Mouse (Mus musculus) cerebellum, adult 18-20 months (tissue): ENCODE data around the gene Acer3.

Source experiments
- DNase-seq, 2 experiments: peaks; one replicate each; pipeline ENCODE4 v3.0.0; 2021

Acer3 gene

DNA sequence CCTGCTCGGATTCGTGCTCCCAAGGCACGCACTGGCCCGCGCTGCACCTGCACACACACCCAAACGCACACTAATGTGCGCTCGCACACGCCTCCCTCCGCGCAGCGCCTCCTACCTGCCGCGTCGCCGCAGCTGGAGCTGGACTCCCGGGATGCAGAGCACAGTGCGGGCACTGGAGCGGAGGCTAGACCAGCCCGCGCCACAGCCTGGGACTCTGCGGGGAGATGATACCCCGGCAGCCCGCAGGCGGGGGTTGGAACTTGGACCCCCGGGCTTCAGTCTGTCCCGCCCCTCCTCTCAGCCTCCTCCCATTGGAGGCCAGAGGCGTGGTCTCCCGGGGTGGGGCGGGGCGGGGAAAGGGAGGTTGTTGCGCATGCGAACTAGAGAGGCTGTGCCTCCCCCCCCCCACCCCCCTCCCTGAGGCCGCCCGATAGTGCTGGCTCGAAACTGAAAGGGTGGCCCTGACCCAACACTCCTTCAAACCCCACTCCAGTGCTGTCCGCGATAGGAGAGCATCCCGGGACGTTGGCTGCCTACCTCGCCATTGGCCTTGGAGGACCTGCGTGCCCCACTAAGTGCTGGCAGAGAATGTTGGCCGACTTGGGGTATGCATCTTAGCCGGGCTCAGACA, 143.0 kb downstream of the Acer3 start, which contains the start of gene Capn5:
TSS of gene Capn5 (minus strand) at position 346 of the 631 bp plus-strand sequence.
- peak; percentile 68 to 75 for DNase-seq

DNA sequence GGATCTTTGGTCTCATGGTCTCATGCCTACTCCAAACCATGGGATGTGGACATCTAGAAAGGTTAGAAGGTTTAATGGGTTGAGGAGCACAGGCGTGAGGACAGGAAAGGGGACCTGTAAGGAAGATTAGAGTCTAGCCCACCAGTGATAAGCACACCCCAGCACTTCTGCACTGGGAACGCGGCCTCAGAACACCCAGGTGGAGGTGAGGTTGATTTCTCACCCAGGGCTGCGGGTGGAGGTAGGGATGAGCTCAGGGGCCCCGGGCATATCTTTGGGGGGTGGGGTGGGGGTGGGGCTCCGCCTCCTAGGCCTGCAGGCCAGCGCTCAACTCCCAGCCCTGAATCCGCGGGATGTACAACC, 143.5 kb downstream of the Acer3 start:
- no peak for DNase-seq

DNA sequence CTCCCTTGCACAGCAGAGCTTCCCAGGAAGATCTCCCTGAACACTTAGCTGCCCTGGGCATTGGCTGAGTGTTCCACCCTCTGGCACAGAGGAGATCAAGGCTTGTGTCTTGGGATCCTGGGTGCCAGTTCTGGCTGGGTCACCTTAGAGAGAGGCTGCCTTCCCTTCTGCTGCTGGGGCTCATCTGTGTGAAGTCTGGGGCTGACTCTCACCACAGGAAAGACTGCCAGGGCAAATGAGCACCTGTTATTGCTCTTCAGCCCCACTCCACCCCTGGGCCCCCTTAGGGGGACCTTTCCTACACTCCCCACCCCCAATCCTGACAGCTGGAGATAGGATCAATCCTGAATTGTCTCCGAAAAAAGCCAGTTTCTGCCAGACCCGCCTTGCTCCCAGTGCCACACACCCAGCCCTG, 143.9 kb downstream of the Acer3 start:
- DNase-seq = no peak

DNA sequence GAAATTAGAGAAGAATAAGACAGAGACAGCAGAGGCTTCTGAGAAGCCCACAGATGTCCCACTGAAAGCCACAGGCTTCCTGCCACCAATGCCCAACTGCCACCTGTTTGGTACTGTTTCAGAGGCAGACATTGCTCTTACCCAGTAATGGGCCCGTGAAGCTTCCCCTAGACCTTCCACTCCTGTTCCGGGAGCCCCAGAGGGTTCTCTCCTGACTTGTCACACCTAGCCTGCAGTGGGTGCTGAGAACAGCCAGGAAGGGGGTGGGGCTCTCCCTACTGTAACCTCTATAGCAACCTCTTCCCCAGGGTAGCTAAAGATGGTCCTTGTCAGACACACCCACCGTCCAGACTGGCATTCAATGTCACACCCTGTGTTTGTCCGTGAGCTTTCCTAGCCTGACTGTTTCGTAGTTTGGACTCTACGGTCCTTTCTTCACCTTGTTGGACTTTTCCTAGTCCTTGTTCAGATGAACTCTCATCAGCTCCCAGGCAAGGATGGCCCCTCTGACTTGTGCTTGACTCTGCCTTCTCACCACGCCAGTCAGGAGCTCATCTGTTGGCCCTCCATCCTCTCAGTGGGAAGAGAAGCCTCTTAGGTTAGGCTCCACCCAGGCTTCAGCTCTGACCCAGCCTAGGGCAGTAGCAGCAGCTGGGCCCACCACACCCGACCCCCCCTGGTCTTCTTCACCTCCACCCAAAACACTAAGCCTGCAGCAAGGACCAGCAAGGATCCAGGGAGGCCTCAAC, 144.5 kb downstream of the Acer3 start:
- DNase-seq = peak in 1 of 2 experiments; percentile 53

DNA sequence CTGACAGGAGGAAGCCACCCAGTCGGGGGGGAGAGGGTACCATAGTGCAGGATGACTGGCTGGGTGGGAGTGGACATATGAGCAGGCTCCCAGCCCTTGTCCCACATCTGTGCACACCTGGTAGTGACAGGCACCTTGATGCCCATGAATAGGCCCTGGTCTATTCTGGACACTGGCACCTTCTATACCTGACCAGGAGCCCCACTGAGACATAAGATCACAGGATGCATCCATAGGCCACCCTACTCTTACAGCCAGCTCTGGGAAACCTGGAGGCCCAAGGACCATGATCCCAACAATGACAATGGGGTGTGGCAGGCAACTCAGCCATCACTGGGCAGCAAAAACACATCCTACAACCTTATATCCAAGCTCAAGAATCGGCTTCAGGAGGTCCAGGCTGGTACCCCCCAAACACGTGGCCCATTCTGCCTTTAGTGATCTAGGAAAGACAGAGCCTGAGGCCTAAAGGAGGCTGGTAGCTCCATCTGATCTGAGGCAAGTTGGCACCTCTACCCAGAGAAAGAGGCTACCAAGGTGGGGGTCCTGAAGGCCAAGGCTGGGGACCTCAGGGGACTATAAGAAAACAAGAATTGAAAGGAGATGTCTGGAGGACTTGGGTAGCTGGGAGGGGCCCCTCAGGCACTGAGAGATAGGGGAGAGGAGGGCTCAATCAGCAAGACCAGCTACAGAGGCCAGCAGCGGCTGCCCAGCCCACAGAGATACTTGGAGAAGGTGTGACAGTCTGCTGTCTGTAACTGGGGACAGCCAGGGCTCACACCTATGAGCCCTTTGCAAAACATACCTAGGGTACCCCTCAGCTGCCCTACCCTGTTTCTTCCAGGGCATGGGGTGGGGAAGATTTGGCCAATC, 145.9 kb downstream of the Acer3 start:
- no peak for DNase-seq

DNA sequence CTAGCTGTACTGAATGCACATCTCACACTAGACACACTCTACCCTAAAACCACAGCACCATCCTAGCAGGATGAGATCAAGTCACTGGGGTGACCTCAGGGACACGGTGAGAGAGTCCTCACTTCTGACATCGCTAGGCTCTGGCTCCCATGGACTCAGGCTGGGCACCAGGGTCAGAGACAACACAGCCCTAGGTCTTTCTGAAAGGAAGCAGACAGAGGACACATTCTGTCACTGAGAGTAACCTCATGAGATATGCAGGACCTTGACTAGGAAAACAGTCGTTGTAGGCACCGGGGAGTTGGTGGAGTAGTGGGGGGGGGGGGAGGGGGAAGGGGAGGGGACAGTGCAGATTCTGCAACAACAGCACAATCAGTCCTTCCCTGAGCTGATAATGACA, 147.6 kb downstream of the Acer3 start:
- no peak for DNase-seq

DNA sequence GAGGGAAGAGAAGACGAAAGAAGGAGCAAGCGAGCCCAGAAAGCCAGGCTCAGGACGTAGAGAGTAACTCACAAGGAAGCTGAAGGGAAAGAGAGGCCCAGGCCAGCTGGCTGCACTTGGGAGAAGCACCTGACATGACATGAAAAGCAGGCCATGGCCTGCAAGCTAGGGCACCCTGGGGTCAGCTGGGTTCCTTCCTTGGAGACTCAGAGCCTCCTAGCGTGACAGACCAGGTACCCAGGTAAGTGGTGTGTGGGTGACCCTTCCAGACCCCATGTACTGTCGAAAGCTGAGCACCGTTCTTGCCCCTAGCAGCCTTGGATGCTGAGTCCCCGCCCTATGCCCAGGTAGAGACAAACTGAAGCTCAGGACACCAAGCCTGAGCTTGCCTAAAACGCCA, 148.3 kb downstream of the Acer3 start:
- DNase-seq = no peak

DNA sequence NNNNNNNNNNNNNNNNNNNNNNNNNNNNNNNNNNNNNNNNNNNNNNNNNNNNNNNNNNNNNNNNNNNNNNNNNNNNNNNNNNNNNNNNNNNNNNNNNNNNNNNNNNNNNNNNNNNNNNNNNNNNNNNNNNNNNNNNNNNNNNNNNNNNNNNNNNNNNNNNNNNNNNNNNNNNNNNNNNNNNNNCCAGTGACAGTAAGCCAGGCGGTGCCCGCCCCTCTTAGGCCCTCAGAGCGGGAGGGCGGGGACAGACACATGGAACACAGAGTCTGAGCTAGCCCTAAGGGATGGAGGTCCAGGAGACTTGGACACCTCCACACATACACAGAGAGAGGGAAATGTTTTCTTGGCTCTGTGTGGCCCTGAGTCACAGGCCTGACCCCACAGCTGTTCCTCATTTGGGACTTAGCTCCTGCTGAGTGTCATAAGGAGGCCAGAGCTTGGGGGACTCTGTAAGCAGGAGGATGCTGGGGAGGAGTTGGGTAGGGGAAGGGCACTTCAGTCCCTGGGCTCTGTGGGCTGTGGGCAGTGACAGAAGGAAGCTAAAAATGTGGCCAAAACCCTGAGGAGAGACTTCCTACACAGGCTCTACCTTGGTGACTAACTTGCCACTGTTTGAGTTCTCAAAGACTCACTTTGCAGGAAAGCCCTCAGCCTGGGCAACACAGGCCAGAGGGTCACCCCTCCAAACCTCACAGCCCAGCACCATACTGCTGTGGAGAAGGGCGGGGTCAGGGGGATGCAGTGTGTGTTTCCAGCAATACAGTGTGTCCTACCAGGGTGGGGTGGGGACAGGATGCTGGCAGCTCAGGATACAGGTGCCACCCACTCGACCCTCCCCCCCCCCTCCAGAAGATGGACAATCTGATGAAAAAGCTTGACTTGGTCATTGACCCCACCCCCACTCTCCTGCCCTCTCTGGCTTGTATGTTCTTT, 149.6 kb downstream of the Acer3 start:
- DNase-seq = no peak

DNA sequence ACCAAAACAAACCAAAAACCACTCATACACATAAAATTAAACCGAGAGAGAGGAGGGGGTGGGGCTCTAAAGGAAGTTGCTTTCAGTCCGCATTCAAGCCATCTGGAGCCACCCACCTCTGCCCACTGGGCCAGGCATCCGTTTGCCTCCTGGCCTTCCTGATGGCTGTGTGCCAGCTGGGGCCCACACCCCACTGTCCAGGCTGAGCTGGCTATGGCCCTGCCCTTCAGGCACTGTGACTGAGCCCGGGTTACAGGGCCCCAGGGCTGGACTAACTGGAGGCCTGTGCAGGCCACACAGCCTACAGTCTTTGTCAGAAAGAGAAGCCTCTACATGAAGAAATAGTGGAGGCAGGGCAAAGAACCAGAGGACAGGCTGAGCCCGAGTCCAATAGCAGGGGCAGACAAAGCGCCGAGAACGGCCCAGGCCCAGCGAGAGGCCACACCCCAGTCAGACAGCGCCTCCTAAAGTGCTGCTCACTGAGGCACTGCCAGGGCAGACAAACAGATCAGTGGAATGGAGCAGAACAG, 155.9 kb downstream of the Acer3 start:
- no peak for DNase-seq

DNA sequence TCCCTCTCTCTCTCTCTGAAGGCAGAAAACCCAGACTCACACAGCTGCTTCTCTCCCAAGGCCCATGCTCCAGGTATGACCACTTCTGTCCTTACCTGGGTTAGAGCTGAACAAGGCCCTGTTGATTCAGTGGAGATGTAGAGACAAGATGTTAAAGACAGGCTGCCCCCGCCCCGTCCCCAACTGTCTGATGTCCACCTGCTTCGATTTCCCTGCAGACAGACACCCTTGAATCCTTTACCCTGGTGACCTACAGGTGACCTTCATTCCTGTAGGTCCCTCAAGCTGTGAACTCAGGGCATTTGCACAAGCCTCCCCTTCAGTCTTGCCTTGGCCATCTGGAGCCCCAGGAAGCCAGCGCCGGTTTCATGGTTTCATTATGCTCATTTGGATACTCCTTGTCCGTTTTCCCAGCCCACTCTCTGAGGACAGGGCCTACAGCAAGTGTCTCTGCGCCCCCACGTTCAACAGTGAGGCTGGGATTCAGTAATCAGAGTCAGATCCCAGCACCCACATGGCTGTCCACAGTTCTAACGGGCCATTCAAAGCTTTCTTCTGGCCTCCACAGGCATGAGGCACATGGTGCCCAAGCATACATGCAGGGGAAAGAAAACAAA, 156.5 kb downstream of the Acer3 start:
- no peak for DNase-seq

DNA sequence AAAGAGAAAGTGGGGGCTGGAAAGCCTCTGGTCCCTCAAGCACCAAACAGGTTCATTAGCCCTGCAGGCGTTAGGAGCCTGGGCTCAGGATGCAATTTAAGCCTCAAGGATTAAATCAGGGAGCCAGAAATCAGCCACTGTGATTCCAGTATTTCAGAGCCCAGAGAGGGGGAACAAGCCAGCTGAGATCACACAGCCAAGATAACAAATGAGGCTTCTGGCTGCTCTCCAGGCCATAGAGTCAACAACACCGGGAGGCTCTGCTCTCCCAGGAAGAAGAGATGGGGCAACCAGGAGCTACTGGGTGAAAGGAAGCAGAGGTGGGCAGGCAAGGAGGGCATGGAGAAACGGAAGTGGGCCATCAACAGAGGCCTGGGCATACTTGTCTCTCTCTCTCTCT, 157.3 kb downstream of the Acer3 start:
- no peak for DNase-seq

DNA sequence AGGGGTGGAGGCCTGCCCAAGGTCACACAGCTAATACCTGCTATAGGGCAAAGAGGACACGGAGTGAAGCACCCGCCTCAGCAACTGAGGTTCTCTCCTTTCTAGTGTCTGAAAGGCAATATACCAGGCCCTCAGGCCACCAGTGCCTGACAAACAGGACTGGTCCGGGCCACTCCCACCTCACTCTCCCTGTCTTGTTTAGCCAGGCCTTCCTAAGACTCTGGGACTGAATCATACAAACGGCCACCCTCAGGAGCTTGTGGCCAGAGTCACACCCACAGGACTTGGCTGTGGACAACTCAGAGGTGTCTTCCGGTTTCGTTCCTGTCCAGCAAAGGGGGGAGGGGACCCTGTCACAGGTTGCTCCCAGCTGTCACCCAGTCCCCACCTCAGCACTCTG, 158.8 kb downstream of the Acer3 start:
- no peak for DNase-seq

DNA sequence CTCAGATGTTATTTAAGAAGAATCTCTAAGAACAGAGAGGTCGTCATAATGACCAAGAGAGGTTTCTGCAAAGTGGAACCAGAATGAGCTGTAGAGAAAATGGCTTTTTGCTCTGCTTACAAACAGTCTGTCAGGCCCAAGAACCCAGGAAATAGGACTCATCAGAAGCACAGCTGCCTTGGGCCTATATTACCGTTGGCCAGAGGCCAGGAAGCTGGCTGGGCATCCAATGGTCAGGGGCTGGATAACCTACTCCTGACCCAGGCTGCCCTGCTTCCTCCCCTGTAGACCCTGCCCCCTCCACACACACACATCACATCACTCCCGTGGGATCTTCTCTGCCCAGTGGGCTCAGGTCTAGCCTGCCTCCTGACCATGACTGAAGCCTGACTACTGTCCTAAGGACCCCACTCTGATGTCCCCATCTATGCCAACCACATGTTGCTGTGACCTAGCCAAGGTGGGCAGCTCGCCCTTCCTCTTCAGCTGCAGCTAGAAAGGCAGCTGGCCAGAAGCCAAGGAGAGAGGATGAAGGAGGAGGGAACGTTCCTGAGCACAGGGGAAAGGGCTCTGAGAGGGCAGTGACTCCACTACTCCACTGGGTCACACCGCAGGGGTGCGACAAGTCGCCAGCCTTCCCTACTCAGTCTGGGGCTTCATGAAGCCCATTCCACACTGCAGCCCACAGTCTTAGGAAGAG, 160.8 kb downstream of the Acer3 start:
- no peak for DNase-seq

DNA sequence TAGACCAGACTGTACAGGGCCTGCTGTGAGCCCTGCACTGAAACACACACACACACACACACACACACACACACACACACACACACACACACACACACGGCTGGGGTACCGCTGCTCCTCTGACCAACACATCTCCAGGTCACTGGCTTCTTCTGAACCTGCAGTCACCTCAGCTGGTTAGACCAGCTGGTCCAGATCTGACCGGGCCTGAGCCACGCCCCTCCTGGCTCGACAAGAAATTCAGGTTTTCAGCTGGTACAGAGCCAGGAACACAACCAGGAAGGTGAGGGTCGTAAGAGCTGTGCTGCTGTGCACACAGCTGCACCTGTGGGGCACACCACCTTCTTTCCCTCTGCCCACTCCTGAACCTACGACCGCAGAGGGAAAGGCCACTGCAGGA, 162.5 kb downstream of the Acer3 start:
- DNase-seq = no peak

DNA sequence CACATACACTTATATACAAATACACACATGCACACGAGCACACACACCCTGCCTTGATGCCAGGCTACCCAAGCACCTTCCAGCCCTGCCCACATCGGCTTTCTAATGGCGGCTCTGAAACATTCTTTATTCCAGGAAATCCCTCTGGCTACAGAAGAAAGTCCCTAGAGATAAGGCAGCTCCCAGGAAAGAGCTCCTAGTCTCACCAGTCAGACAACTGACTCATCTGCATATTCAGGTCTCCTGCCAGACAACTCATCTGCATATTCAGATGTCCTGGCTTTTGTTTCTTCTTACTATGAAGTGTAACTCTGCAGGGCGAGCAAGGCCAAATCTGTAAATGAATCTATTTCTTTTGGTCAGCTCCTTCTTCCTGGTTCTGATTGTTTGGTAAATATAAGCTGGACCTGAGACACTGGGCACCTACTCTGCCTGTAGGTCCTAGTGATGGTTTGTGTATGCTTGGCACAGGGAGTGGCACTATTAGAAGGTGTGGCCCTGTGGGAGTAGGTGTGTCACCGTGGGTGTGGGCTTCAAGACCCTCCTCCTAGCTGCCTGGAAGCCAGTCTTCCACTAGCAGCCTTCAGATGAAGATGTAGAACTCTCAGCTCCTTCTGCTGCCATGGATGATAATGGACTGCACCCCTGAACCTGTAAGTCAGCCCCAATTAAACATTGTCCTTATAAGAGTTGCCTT, 163.2 kb downstream of the Acer3 start:
- no peak for DNase-seq
